Mouse (Mus musculus) ovary, adult 18-20 months (tissue): ENCODE measurements around the gene Cog2.

Experiments
- DNase-seq: peaks from one replicate; pipeline ENCODE4 v3.0.0; 2022; ENCODE audit warnings: low spot score, mixed read lengths

Cog2 gene

DNA sequence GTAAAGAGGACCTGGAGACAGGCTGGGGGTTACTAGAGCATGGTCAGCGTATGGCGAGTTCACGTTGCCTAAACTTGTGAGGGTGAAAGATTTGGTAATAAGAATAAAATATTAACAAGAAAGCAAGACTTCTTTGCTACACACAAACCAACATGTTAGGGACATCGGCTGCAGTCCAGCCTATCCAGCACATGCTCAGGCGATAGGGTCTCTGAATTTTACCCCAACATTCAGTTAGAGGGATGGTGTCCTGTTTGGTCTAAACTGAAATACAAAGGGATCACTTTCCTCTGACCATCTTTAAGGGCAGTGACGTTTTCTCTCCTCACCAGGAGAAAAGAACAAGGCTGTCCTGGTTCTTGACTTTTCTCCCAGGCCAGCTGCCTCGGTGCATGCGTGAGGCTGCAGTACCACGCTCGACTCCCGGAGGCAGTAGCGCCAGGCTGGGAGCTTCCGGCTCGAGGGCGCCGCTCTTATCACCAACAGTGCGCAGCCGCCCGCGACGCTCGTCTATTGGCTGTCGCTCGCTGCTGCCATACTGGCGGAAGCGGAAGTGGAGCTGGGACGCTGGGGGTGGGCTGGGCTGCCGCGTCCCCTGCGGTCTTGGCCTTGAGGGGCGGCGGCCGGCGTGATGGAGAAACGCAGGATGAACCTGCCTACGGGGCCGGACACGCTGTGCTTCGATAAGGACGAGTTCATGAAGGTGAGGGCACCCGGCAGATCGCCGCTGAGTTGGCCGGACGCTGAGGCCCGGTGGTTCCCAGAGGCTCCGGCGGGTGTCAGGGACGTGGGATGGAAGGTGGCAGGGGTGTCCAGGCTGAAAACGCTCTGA, at the start of gene Cog2:
Cog2 (plus strand) TSS at position 519 of the 832 bp plus-strand sequence.
- DNase-seq = peak; percentile 84

DNA sequence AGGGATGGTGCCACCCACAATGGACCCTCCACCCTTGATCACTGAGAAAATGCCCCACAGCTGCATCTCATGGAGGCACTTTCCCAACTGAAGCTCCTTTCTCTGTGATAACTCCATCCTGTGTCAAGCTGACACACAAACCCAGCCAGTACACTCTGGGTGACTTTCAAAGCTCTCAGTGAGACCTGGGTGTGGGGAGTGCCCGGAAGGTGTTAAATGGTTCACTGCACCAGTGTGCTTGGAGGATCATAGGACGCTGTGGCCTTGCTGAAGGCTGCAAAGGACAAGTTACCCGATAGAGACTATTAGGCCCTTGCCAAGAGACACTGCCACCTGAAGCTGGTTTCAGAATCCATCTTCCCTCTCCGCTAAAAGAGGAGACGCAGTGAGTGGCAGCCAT, 44.9 kb upstream of the Cog2 start:
- peak; percentile 8 for DNase-seq

DNA sequence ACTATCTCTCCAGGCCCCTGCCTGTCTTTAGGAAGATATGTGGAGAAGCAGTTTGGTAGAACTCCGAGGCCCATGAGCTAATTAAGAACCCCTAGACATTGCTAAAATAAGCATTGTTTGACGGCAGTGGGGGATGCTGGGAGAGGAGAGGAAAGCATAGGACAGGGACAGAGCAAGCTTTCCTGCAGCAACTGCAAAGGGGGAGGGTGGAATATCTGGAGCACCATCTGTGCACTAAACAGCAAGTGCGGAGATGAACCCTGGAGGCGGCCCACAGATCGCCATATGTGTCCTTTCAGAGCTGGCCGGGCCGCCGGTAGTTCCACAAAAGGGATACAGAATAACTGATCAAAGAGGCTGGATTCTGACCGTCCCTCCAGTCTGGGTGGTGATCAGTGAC, 43.9 kb upstream of the Cog2 start:
- DNase-seq = no peak

DNA sequence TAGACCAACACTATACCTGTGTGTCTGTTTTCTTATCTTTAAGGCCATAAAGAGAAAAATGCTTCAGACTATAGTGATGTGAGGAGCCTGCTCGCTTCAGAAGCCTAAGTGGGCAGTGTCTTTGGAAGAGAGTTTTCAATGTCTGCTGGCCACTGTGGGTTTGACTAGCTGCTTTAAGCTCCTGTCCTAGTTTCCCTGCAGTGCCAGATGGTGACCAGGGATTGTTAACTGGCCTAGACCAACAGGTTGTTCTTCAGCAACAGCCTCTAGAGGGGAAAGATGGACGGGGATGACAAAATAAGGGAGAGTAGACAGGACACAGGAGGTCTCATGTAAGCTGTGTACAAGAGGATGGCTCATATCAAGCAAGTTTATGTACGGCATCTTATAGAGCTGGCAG, 41.3 kb upstream of the Cog2 start:
- no peak for DNase-seq

DNA sequence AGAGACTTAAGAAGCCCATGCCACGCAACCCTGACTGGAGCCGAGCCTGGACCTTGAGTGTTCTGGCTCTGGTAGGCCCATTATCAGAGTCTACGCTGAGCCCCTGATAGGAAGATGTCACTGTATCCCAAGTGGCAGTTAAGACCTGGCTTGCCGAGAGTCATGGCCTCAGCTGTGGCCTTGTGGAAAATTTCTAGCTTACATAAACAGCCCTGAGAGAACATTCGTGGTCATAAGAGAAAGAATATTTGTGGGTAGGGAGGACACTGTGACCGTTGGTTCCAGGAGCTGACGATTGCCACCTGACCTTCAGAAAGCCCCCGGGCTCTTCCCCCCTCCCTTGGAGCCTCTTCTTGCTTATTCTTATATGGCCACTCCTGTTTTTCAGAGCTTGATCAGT, 40.2 kb upstream of the Cog2 start:
- peak; percentile 71 for DNase-seq

DNA sequence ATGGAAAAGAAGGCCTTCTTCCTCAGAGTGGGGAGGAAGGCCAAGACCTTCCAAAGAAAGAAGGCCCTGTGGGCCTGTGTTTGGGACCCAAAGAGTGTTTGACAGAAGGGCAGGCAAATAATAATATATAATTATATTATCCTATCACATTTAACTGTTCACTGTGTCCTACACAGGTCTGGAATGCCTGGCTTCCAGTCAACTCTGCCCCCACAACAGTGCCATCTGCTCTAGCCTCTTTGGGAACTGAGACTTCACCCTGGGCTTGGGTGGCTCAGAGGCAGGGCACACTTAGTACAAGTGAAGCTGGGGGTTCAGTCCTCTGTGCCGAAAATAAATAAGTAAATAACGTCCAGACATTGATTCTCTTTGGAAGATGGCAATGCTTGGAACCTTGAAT, 37.8 kb upstream of the Cog2 start:
- no peak for DNase-seq

DNA sequence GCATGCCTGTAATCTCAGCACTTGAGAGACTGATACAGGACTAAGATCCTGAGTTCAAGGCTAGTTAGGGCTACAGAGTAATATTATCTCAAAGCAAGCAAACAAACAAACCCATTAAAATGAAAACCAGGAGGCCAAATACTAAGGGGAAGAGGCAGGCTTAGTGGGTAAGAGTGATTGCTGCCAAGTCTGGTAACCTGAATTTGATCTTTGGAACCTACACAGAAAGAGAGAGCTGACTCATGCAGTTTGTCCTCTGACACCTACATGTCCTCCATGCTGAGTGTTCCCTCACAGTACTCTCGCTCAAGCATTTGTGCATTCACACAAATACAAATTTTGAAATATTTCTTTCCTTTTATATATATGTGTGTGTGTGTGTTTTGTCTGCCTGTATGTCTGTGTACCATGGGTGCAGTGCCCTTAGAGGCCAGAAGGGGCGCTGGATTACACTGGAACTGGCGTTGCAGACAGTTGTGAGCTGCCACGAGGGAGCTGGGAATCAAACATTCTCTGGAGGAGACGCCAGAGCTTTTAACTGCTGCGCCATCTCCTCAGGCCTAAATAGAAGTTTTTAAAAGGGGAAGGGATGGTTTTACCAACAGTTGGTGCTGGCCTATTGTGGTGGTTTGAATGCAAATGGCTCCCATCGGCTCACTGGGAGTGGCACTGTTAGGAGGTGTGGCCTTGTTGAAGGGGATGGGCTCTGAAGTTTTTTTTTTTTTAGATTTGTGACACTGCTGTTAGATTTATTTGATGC, 37.0 kb upstream of the Cog2 start:
- no peak for DNase-seq

DNA sequence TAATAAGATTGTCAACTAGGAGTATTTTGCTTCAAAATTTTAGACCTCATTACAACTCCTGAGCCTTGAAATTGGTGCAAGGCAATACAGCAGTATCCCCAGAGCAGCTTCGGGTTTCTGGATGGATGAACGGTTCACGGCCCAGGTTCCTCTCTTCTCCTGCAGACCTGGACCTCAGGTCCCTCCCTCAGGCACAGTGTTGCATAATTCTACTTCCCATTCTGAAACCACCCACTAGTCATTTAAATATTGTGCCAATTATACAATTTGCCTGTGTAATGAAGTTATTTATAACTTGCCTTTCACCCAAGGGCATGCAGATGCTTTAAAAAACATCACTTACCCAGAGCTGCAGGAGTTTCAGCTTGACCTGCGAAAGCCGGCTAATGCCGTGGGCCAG, 31.3 kb upstream of the Cog2 start:
- DNase-seq = no peak

DNA sequence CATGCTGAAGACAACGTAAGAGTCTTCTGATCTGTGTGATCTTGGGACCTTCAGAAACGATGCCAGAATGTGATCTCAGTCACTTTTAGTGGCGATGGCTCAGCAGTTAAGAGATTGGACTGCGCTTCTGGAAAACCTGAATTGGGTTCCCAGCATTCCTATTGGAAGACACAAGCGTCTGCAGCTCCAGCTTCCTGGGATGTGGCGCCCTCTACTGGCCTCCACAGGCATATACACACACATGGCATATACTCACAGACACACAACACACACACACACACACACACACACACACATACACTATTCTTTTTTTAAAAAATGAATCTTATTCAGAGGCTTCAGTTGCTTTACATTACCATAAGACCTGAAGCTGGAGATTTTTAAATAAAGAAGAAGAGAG, 30.8 kb upstream of the Cog2 start:
- no peak for DNase-seq

DNA sequence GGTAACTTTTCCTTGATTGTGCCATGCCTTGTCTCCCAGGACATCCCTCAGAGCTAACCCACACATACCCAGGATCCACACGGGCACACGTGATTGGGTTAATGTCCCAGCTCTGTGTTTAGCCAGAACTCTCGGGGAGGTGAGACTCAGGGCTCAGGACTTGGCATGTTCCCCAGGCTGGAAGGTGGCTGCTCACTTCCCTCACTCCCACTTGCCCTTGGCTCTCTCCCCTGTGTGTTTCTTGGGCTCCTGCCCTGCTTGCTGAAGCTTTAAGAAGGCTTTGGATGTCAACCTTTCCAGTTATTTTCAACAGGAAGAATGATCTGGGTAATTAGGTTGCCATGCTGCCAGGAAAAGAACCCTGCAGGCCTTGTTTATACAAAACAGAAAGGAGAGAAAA, 26.2 kb upstream of the Cog2 start:
- peak; percentile 47 for DNase-seq

DNA sequence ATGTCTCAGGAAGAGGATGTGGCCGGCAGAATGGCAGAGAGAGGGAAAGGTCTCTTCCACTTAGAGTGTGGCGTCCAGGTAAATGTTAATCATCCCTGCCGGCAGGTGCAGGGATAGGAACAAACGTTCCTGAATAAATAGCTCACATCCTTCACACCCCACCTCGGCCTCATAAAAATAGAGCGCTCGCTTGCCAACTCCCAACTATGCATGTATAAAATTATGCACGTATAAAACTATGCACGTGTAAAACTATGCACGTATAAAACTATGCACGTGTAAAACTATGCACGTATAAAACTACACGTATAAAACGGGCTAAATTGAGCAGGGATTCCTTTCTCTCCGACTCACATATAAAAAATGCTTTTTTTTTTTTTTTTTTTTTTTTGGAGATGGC, 25.6 kb upstream of the Cog2 start:
- no peak for DNase-seq

DNA sequence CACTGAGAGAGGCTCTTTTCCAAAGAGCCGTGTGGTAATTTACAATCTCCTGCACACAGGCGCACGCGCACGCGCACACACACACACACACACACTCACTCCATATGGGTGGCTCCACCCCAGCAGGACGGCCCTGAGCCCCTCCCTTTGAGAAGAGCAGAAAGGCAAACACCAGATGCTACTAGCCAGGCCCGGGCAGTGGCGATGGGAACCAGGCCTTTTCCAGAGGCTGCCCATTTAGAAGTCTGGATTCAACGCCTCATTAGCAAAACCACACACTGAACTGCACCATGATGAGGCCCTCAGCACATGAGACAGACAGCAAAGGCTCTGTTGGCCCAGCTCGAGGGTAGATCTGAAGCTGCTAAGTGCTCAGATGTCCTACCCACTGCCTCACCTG, 24.9 kb upstream of the Cog2 start:
- DNase-seq = no peak

DNA sequence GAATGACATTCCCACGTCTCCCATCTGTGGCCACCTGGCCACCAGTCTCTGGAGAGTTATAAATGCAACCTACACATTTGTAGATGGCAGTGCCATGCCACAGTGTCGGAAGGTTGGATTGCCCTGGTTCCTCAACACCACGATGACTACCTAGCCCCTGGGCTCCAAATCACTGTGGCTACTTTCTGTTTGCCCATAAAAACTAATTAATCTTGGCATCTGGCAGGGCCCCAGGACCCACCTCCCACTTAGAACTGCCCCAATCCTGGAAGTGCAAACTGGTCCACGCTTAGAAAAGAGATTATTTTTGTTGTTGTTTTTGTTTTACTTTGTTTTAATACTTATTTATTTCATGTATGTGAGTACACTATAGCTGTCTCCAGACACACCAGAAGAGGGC, 24.3 kb upstream of the Cog2 start:
- DNase-seq = no peak

DNA sequence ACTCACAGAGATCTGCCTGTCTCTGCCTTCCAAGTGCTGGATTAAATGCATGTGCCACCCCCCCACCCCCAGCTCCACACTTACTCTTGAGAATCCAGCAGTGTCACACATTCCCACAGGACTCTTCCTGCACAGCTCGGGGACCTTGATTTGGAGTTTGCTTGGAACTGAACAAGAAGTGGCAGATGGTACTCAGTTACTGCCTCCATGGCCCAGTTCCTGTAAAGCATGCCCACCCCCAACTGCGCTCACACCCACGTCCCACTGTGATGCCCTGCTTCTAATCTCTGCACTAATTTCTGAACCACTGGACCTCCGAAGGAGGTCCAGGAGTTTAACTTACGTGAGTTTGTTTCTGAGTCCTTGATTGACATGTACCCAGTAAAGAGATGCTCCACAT, 23.7 kb upstream of the Cog2 start:
- no peak for DNase-seq

DNA sequence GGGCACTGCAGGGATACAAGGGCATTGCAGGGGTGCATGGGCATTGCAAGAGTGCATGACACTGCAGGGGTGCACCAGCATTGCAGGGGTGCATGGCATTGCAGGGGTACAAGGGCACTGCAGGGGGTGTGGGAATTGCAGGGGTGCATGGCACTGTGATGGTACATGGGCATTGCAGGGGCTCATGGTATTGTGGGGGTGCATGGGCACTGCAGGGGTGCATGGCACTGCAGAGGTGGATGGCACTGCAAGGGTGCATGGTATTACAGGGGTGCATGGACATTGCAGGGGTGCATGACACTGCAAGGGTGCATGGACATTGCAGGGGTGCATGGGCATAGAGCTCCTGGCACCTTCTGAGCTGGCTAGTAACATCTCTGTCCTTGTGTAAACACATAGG, 22.2 kb upstream of the Cog2 start:
- DNase-seq = no peak

DNA sequence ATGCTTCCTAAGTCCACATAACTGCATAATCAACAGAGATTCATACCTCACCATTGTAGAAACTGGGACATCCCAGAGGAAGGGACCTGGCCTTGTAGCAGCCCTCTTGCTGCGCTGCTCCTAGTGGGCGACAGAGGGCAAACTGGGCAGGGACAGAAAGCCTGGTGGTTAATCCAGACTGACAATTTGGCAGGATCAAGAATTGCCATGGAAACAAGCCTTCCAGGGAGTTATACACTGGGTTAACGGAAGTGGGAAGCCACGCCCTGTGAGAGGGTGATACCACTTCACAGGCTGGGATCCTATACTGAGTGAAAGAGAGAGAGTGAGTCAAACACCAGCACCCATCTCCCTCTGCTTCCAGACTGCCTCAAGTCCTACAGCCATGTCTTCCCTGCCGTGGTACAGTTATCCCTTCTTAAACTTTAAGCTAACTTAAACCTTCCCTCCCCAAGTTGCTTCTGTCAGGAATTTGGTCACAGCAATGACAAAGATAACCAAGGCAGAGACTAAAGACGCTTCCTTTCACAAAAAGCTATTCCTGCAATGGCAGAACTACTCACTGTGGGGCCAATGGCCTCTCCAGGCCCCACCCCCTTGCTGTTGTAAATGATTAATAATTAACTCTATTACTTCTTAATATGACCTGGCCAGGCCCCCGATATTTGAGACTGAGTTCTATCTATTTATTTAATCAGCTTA, 21.2 kb upstream of the Cog2 start:
- no peak for DNase-seq

DNA sequence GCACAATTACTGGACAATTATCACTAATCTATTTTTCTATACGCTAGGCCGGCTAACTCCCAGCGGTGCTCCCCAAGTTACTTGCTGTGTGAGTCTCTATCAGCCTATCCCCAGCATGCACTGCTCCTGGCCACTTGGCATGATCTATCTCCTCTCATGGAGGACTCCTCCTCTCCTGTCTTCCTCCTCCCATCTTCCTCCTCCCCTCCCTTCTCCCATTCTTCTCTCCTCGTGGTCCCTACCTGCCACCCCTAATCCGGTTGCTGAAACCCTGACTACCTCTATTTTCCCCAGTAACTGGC, 20.7 kb upstream of the Cog2 start:
- DNase-seq = no peak

DNA sequence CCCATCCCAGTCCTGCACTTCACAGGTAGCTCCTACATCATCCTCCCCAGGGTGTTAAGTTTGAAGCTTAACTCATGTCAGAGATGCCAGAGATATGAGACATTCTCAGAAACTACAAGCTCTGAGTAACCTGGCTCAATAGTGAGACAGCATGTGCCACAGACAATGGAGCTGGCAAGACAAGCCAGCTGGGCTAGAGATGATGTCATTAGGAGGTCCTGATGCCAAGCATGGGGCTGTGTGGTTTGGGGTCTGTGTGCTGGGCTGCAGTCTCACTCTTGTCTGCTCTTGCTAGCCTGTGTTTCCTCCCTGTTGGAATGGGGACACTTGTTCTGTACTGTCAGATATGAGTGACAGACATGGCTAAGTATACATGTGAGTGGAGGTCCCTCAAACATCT, 14.9 kb upstream of the Cog2 start:
- DNase-seq = no peak

DNA sequence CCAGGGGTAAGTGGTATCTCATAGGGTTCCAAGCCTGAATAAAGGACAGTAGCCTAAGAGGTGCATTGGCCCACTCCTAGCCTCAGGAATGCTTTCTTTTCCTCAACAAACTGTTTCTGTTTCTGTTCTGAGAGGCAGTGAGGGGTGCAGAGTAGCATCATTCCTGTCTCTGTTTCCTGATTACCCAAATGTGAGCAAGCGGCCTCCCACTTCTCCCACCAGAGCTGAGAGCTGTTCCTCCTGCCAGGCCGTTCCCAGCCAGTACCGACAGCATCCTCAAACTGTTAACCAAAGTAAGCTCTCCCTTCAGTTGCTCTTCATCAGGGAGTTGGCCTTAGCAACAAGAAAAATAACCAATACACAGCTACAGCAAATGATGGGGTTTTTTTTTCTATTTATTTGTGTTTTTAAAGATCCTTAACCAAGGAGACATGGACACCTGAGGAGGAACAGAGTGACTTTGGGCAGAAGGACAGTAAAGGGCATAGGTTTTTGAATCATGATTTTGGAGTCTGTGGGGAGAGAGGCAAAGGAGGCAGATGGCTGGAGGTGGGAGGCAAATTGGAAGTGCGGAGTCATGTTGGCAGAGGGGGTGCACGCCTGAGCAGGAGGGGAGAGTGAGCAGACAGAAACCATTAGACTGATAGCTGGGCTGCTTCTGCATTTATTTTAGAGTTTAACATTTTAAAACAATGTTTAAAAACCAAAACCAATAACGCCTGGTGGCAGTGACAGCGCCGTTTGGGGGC, 12.8 kb upstream of the Cog2 start:
- DNase-seq = no peak

DNA sequence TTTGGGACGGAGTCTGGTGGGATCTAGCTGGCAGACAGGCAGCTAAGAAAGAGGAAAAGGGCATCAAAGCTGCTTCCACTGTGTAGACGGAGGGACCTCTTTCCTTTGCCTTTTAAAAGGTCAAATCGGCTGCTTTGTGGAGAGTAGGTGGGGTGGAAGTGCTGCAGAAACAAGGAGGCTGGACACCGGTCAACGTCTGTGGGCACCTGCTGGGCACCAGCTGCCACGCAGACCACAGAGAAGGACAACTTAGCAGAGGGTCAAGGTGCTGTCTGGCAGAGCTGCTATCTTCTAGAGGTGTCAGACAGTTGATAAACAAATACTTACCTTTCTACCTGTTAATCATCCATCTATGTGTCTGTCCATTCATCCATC, 12.3 kb upstream of the Cog2 start:
- DNase-seq = no peak

DNA sequence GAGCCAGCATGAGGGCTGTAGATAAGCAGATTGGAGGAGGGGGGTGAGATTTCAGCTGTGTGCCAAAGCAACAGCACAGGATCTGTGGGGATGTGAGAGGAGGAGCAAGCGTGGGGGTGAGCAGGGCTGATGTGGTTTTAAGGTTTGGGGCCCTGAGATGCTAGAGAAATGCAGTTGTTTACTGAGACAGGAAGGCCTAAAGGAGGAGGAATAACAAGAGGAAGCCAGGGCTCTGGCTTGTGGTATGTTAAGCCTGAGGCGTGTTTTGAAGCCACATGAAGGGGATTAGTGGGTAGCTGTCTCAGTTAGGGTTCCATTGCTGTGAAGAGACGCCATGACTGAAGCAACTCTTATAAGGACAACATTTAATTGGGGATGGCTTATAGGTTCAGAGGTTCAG, 11.4 kb upstream of the Cog2 start:
- DNase-seq = no peak

DNA sequence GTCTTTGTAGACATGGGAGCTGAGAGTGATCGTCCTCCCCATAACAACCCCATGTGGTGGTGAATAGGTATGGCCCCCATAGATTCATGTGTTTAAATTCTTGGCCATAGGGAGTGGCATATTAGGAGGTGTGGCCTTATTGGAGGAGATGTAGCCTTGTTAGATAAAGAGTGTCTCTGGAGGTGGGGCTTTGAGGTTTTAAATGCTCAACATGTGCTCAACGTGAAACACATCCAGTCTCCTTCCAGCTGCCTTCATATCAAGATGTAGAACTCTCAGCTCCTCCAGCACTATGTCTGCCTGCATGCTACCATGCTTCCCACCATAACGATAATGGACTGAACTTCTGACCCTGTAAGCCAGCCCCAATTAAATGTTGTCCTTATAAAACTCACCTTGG, 4.5 kb upstream of the Cog2 start:
- DNase-seq = no peak

DNA sequence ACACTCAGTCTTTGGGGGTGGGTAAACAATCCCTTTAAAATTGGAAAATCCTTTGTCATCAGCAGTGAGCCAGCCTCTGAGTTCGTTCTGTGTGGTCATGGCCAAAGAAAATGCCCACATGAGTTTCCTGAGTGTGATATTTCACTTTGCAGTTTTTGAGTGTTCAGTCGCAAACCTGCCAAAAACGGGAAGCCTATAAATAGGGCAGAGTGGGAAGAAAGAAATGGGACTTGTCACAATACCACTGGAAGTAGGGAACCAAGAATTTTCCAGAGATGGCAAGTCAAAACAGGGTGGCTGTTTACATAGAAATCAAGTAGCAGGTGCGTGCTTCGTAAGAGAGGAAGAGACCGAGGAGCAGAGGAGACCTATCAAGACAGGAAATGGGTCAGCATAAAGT, 4.0 kb upstream of the Cog2 start:
- no peak for DNase-seq
